Mouse (Mus musculus): ENCODE data around the gene Apobec3. TPM values are rescaled to one million over a fixed set of nuclear protein-coding genes. Genes with fewer than 3 reads are reported as not detected.
"Not testable (repeated sequence)": the region's sequence is repeated elsewhere in the genome, so short reads cannot be mapped to it uniquely, and the experiment has no call there.

Apobec3 gene
- polyA plus RNA-seq, 1 experiment: 0.07 TPM

DNA sequence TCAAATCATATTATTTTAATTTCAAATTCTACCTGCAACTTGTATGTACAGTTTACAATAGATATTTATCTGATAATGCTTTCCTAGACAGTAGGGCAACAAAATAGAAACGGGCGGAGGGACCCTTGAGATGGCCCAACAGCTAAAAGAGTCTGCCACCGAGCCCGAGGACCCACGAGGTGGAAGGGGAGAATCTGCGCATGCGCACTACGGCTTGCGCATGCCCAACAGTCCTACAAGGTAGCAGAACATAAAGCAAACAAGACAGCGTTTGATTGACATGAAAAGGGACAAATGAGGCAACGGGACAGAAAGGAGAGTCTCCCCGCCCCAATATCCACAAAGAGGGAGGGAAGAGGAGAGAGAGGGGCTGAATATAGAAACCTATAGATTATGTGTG, 47.6 kb downstream of the Apobec3 start:
- no peaks in the 10 kb centered on the region for H3K4me1 ChIP-seq (ENCODE audit: control insufficient read depth)
- no peaks in the 10 kb centered on the region; the same call in 1 of the 2 replicates for H3K9me3 ChIP-seq (ENCODE audit: control insufficient read depth, low read length)
- H3K36me3 ChIP-seq (ENCODE audit: control insufficient read depth): no peaks in the 10 kb centered on the region
- H3K4me3 ChIP-seq (replicated peaks): no peak overlapping the region
- TF ChIP-seq TAL1 (IDR thresholded peaks at IDR 0.05; ENCODE audit: low read length) (no peak), GATA1 (IDR thresholded peaks at IDR 0.05; ENCODE audit: low read length) (no peak)
- peaks cover 46% of the 10 kb centered on the region for H3K27me3 ChIP-seq (ENCODE audit: control insufficient read depth)

DNA sequence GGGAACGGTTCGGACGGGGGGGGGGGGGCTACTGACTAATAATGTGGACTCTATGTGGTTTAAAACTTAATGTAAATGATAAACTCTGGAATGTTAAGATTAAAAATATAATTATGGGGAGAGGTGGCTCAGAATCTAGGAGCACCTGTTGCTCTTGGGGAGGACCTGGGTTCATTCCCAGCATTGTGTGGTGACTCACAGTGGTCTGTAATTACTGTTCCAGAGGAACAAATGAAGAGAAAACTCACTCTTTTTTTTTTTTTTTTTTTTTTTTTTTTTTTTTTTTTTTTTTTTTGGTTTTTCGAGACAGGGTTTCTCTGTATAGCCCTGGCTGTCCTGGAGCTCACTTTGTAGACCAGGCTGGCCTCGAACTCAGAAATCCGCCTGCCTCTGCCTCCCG, 48.0 kb downstream of the Apobec3 start:
- not testable (repeated sequence) for H3K4me3 ChIP-seq (replicated peaks); H3K4me1 ChIP-seq (ENCODE audit: control insufficient read depth); H3K9me3 ChIP-seq (ENCODE audit: control insufficient read depth, low read length); H3K36me3 ChIP-seq (ENCODE audit: control insufficient read depth)
- peaks cover 41% of the 10 kb centered on the region for H3K27me3 ChIP-seq (ENCODE audit: control insufficient read depth)

DNA sequence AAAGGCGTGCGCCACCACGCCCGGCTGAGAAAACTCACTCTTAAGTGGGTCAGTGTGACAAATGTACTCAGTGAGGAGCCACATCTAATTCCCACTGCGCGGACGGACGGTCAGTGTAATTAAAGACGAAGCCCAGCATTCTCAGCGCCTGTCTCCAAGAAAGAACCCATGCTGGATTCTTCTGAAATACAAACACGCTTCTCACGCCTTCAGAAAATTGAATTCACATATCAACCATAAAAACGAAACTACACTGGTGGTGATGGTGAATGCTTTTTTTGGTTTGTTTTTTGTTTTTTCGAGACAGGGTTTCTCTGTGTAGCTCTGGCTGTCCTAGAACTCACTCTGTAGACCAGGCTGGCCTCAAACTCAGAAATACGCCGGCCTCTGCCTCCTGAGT, 48.5 kb downstream of the Apobec3 start:
- no peak for TF ChIP-seq TAL1 (IDR thresholded peaks at IDR 0.05; ENCODE audit: low read length)
- no peak for TF ChIP-seq GATA1 (IDR thresholded peaks at IDR 0.05; ENCODE audit: low read length)
- H3K9me3 ChIP-seq (ENCODE audit: control insufficient read depth, low read length): no peaks in the 10 kb centered on the region; the same call in 1 of the 2 replicates
- no peak overlapping the region for H3K4me3 ChIP-seq (replicated peaks)
- H3K4me1 ChIP-seq (ENCODE audit: control insufficient read depth): no peaks in the 10 kb centered on the region
- no peaks in the 10 kb centered on the region for H3K36me3 ChIP-seq (ENCODE audit: control insufficient read depth)
- peaks cover 37% of the 10 kb centered on the region for H3K27me3 ChIP-seq (ENCODE audit: control insufficient read depth)

DNA sequence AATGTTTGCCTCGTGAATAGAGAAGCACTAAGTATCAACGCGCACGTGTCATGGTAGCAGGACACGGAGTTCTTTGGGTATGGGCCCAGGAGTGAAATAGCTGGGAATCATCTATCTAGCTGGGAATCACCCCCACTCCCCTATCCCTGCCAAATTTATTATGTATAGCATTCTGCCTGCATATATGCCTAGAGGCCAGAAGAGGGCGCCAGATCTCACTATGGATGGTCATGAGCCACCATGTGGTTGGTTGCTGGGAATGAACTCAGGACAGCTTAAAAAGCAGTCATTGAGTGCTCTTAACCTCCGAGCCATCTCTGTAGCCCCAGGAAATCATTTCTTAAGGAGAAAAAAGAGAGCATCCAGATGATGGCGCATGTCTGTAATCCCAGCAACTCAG, 49.5 kb downstream of the Apobec3 start:
- Histone ChIP-seq H3K36me3 (ENCODE audit: control insufficient read depth) (no peaks in the 10 kb centered on the region), H3K9me3 (ENCODE audit: control insufficient read depth, low read length) (no peaks in the 10 kb centered on the region; the same call in 1 of the 2 replicates), H3K4me1 (ENCODE audit: control insufficient read depth) (no peaks in the 10 kb centered on the region), H3K27me3 (ENCODE audit: control insufficient read depth) (peaks cover 27% of the 10 kb centered on the region), H3K4me3 (replicated peaks) (no peak overlapping the region)
- TF ChIP-seq GATA1 (IDR thresholded peaks at IDR 0.05; ENCODE audit: low read length) (no peak), TAL1 (IDR thresholded peaks at IDR 0.05; ENCODE audit: low read length) (no peak)

DNA sequence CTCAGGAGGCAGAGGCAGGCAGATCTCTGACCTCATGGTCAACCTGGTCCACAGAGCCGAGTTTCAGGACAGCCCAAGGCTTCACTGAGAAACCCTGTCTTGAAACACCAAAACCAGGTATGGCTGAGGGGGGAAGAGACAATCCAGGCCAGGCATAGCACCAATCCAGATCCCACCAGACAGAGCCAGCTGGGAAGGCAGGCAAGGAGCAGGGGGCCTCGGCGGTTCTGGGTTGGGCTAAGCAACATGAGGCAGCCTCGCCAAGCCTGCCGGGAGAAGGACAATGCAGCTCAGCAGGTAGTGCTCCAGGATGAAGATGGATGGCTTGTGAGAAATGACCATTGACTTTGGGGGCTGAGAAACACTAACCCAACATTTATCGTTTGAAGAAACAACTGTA, 51.1 kb downstream of the Apobec3 start:
- Histone ChIP-seq H3K4me3 (replicated peaks) (no peak overlapping the region), H3K9me3 (ENCODE audit: control insufficient read depth, low read length) (no peaks in the 10 kb centered on the region; the same call in 1 of the 2 replicates), H3K27me3 (ENCODE audit: control insufficient read depth) (peaks cover 13% of the 10 kb centered on the region), H3K4me1 (ENCODE audit: control insufficient read depth) (no peaks in the 10 kb centered on the region), H3K36me3 (ENCODE audit: control insufficient read depth) (no peaks in the 10 kb centered on the region)
- no peak for TF ChIP-seq TAL1 (IDR thresholded peaks at IDR 0.05; ENCODE audit: low read length)
- no peak for TF ChIP-seq GATA1 (IDR thresholded peaks at IDR 0.05; ENCODE audit: low read length)

DNA sequence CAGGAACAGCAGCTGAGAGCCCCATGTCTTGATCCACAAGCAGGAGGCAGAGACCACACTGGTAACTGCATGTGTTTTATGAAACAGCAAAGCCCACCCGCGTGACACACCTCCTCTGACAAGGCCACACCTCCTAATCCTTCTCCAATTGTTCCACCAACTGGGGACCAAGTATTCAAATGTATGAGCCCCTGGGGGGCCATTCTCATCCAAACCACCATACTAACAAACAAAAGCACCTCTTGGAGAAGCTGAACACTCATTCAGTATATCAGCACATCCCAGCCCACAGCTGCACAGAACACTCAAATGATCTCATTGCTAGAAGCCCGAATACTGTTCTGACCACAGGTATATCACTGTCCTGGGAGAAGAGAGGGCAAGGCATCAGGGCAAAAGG, 52.1 kb downstream of the Apobec3 start:
- no peak overlapping the region for H3K4me3 ChIP-seq (replicated peaks)
- H3K27me3 ChIP-seq (ENCODE audit: control insufficient read depth): peaks cover 6% of the 10 kb centered on the region
- H3K9me3 ChIP-seq (ENCODE audit: control insufficient read depth, low read length): no peaks in the 10 kb centered on the region; the same call in 1 of the 2 replicates
- no peaks in the 10 kb centered on the region for H3K4me1 ChIP-seq (ENCODE audit: control insufficient read depth)
- no peaks in the 10 kb centered on the region for H3K36me3 ChIP-seq (ENCODE audit: control insufficient read depth)
- no peak for TF ChIP-seq GATA1 (IDR thresholded peaks at IDR 0.05; ENCODE audit: low read length)
- no peak for TF ChIP-seq TAL1 (IDR thresholded peaks at IDR 0.05; ENCODE audit: low read length)

DNA sequence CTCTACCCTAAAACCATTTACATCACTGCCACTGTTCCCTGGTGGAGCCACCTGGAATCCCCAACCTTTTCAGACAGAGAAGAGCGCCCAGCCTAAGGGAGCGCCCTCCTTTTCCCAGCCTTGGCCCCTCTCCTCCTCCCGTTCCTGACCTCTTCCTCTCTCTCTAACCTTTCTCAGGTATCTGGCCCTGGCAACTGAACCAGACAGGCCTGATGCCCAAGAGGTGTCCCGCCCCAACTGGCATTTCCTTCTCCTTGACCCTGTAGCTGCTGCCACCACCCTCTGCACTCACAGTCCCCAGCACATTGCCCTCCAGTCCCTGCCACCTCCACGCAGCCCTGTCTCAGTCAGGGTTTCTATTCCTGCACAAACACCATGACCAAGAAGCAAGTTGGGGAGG, 53.5 kb downstream of the Apobec3 start:
- Histone ChIP-seq H3K36me3 (ENCODE audit: control insufficient read depth) (no peaks in the 10 kb centered on the region), H3K27me3 (ENCODE audit: control insufficient read depth) (peaks cover 9% of the 10 kb centered on the region), H3K4me1 (ENCODE audit: control insufficient read depth) (no peaks in the 10 kb centered on the region), H3K4me3 (replicated peaks) (no peak overlapping the region), H3K9me3 (ENCODE audit: control insufficient read depth, low read length) (no peaks in the 10 kb centered on the region; the same call in 1 of the 2 replicates)
- TF ChIP-seq GATA1 (IDR thresholded peaks at IDR 0.05; ENCODE audit: low read length): no peak
- TF ChIP-seq TAL1 (IDR thresholded peaks at IDR 0.05; ENCODE audit: low read length): no peak

DNA sequence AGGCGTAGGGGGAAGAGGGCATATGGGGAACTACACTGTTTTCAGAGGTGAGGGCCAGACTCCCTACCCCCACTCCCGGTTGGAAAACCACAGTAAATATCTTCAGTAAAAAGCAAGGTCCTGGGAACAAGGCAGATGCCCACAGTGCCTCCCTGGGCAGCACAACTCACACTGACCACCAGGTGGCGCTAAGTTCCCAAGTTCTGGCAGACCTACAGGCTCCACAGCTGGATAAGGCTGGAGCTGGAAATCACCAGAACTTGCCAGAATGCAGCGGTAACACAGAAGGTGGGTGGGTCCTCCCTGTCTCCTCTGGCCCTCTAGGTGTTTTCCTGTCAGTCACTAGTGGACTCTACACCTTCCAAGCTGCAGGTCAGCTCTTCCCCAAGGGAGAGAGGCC, 54.6 kb downstream of the Apobec3 start:
- Histone ChIP-seq H3K27me3 (ENCODE audit: control insufficient read depth) (peaks cover 16% of the 10 kb centered on the region), H3K4me3 (replicated peaks) (no peak overlapping the region), H3K9me3 (ENCODE audit: control insufficient read depth, low read length) (no peaks in the 10 kb centered on the region; the same call in 1 of the 2 replicates), H3K36me3 (ENCODE audit: control insufficient read depth) (no peaks in the 10 kb centered on the region), H3K4me1 (ENCODE audit: control insufficient read depth) (no peaks in the 10 kb centered on the region)
- no peak for TF ChIP-seq TAL1 (IDR thresholded peaks at IDR 0.05; ENCODE audit: low read length)

DNA sequence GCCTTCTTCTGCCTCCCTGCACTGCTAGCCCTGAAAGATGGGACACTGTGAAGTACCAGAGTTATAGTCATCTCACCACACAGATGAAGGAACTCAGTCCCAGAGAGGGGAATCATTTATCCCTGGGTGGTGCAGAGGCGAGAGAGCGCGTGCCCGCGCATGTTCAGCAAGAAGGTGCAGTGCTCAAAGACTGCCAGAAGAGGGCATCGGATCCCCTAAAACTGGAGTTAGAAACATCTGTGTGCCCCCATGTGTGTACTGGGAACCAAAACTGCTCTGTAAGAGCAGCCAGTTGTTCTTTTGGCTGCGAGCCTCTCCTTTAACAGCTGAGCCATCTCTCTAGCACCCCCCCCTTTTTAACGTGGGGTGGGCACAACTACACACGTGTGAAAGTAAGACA, 55.3 kb downstream of the Apobec3 start:
- no peaks in the 10 kb centered on the region; the same call in 1 of the 2 replicates for H3K9me3 ChIP-seq (ENCODE audit: control insufficient read depth, low read length)
- TF ChIP-seq TAL1 (IDR thresholded peaks at IDR 0.05; ENCODE audit: low read length) (no peak), GATA1 (IDR thresholded peaks at IDR 0.05; ENCODE audit: low read length) (no peak)
- H3K4me3 ChIP-seq (replicated peaks): no peak overlapping the region
- peaks cover 16% of the 10 kb centered on the region for H3K27me3 ChIP-seq (ENCODE audit: control insufficient read depth)
- no peaks in the 10 kb centered on the region for H3K36me3 ChIP-seq (ENCODE audit: control insufficient read depth)
- no peaks in the 10 kb centered on the region for H3K4me1 ChIP-seq (ENCODE audit: control insufficient read depth)

DNA sequence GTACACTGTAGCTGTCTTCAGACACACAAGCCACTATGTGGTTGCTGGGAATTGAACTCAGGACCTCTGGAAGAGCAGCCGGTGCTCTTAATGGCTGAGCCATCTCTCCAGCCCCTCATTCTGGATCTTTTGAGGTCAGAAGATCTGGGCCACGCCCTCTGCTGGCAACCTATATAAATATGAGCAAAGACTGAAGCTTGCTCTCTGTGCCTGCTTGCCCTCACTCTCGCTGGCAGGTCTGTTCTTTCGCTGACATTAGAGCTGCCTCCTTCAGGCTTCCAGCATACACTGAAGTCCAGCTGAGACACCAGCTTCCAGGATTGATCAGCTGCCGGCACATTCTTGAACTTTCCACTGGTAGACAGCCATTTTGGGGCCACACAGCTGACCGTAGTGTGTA, 56.2 kb downstream of the Apobec3 start:
- no peak for TF ChIP-seq TAL1 (IDR thresholded peaks at IDR 0.05; ENCODE audit: low read length)
- TF ChIP-seq GATA1 (IDR thresholded peaks at IDR 0.05; ENCODE audit: low read length): no peak
- H3K27me3 ChIP-seq (ENCODE audit: control insufficient read depth): peaks cover 14% of the 10 kb centered on the region
- no peaks in the 10 kb centered on the region for H3K36me3 ChIP-seq (ENCODE audit: control insufficient read depth)
- H3K4me3 ChIP-seq (replicated peaks): no peak overlapping the region
- H3K4me1 ChIP-seq (ENCODE audit: control insufficient read depth): no peaks in the 10 kb centered on the region
- H3K9me3 ChIP-seq (ENCODE audit: control insufficient read depth, low read length): no peaks in the 10 kb centered on the region; the same call in 1 of the 2 replicates
